Mouse (Mus musculus): Measurements from ENCODE around the gene Gucd1. TPM values are rescaled to one million over a fixed set of nuclear protein-coding genes. Genes with fewer than 3 reads are reported as not detected.

The Gucd1 gene
- total and polyA plus RNA-seq, 3 experiments, result 16.8 to 19.0 (median 18.0) TPM

GRCm38 (mm10) chr10:75424498-75424901 is 93.3 kb downstream of the Gucd1 start:
- no peaks in the 10 kb centered on the region for H3K79me2 ChIP-seq (replicated peaks; ENCODE audit: control insufficient read depth, extremely low read depth, insufficient read depth, poor library complexity, severe bottlenecking)
- no peak overlapping the region for H3K4me3 ChIP-seq (replicated peaks in 1 of 3; ENCODE audit: low read depth in 2 of 3, low read length in 2 of 3, poor library complexity in 1 of 3)
- H3K4me1 ChIP-seq (ENCODE audit: control insufficient read depth in 1 of 2, insufficient read depth in 2 of 2), result peaks cover 7 to 37% of the 10 kb centered on the region in 2 experiments; a peak in 3 of 4 replicates
- H3K4me2 ChIP-seq (ENCODE audit: insufficient read depth, low read depth, poor library complexity, severe bottlenecking), result peak overlapping the region; percentile 90
- H3K36me3 ChIP-seq (replicated peaks in 1 of 2; ENCODE audit: control insufficient read depth in 1 of 2, insufficient read depth in 1 of 2, low read length in 1 of 2), result no peaks in the 10 kb centered on the region
- DNase-seq (ENCODE audit: extremely low read depth), result peak; percentile 68
- dilution Hi-C loops (cut with MboI; ENCODE audit: extremely low pct_ligation_motif_present, extremely low pct_unique_long_range_greater_than_20kb, low sequenced_read_pairs) (no loop called here), in situ Hi-C loops (cut with MboI; ENCODE audit: low pct_ligation_motif_present, low pct_unique_long_range_greater_than_20kb, low sequenced_read_pairs) (no loop called here)
- peak overlapping the region; percentile 52 for H3K9ac ChIP-seq (ENCODE audit: insufficient read depth, low read depth)
- H3K27me3 ChIP-seq (replicated peaks), result no peaks in the 10 kb centered on the region
- no peak for TF ChIP-seq CHD2 (IDR thresholded peaks at IDR 0.05; ENCODE audit: low read length)
- TF ChIP-seq NRF1 (IDR thresholded peaks at IDR 0.05; ENCODE audit: low read depth, low read length), result no peak
- no peak; the same call in 1 of the 2 replicates for TF ChIP-seq TCF12 (IDR thresholded peaks at IDR 0.05; ENCODE audit: low read depth, low read length)
- TF ChIP-seq MAFK (IDR thresholded peaks at IDR 0.05; ENCODE audit: insufficient replicate concordance, low read length), result peak; percentile 70; the same call in 1 of the 2 replicates
- TF ChIP-seq ZKSCAN1 (IDR thresholded peaks at IDR 0.05; ENCODE audit: borderline replicate concordance, low read depth, low read length), result no peak
- peak; percentile 22; the same call in 1 of the 2 replicates for TF ChIP-seq EP300 (IDR thresholded peaks at IDR 0.05; ENCODE audit: low read length)
- no peak; the same call in 1 of the 2 replicates for TF ChIP-seq JUND (conservative IDR thresholded peaks at IDR 0.05; ENCODE audit: low read depth, low read length)
- no peak for TF ChIP-seq ELF1 (IDR thresholded peaks at IDR 0.05; ENCODE audit: low read depth, low read length)
- TF ChIP-seq RCOR1 (conservative IDR thresholded peaks at IDR 0.05; ENCODE audit: low read depth, low read length), result no peak
- TF ChIP-seq MAZ (IDR thresholded peaks at IDR 0.05; ENCODE audit: low read depth, low read length), result no peak
- no peak for TF ChIP-seq POLR2A (IDR thresholded peaks at IDR 0.05; ENCODE audit: low read depth, low read length)
- no peak for TF ChIP-seq USF2 (conservative IDR thresholded peaks at IDR 0.05; ENCODE audit: low read depth, low read length)
- no peak for TF ChIP-seq UBTF (IDR thresholded peaks at IDR 0.05; ENCODE audit: low read depth, low read length)
- no peak for TF ChIP-seq POLR2AphosphoS2 (IDR thresholded peaks at IDR 0.05; ENCODE audit: low read depth, low read length)
- no peak for TF ChIP-seq TBP (conservative IDR thresholded peaks at IDR 0.05; ENCODE audit: low read depth, low read length)
- no peak for TF ChIP-seq KAT2A (IDR thresholded peaks at IDR 0.05; ENCODE audit: insufficient replicate concordance, low read length)
- no peak for TF ChIP-seq ZMIZ1 (IDR thresholded peaks at IDR 0.05; ENCODE audit: low read depth, low read length)
- TF ChIP-seq RAD21 (IDR thresholded peaks at IDR 0.05; ENCODE audit: low read depth, low read length), result no peak
- TF ChIP-seq GABPA (IDR thresholded peaks at IDR 0.05; ENCODE audit: insufficient replicate concordance, low read depth, low read length), result no peak
- TF ChIP-seq MAX (IDR thresholded peaks at IDR 0.05; ENCODE audit: low read length), result no peak
- TF ChIP-seq MXI1 (IDR thresholded peaks at IDR 0.05; ENCODE audit: low read depth, low read length), result 0 out of 2 replicates have a peak, but pooled peaks have one; percentile 32
- no peak for TF ChIP-seq CTCF (conservative IDR thresholded peaks at IDR 0.05 in 1 of 2, IDR thresholded peaks at IDR 0.05 in 1 of 2; ENCODE audit: low read depth in 2 of 2, low read length in 2 of 2)
- TF ChIP-seq ETS1 (conservative IDR thresholded peaks at IDR 0.05; ENCODE audit: low read depth, low read length), result peak; percentile 78
- no peak for TF ChIP-seq CHD1 (IDR thresholded peaks at IDR 0.05; ENCODE audit: low read depth, low read length)
- no peak for TF ChIP-seq NELFE (IDR thresholded peaks at IDR 0.05; ENCODE audit: low read depth, low read length)
- no peak for TF ChIP-seq SMC3 (IDR thresholded peaks at IDR 0.05; ENCODE audit: low read depth, low read length)
- no peak for TF ChIP-seq E2F4 (IDR thresholded peaks at IDR 0.05; ENCODE audit: insufficient replicate concordance, low read depth, low read length)
- peak; percentile 52; the same call in 1 of the 2 replicates for TF ChIP-seq IRF4 (IDR thresholded peaks at IDR 0.05; ENCODE audit: low read depth, low read length)
- TF ChIP-seq HCFC1 (IDR thresholded peaks at IDR 0.05; ENCODE audit: low read depth, low read length), result no peak
- TF ChIP-seq BHLHE40 (IDR thresholded peaks at IDR 0.05; ENCODE audit: low read depth, low read length), result no peak
- no peak for TF ChIP-seq MYC (IDR thresholded peaks at IDR 0.05; ENCODE audit: low read depth, low read length)
- TF ChIP-seq MEF2A (IDR thresholded peaks at IDR 0.05; ENCODE audit: borderline replicate concordance, low read depth, low read length), result peak; percentile 37; the same call in 1 of the 2 replicates
- TF ChIP-seq JUN (IDR thresholded peaks at IDR 0.05; ENCODE audit: insufficient read depth, low read depth, low read length), result no peak
- 0 out of 2 replicates have a peak, but pooled peaks have one; percentile 39 for TF ChIP-seq SIN3A (IDR thresholded peaks at IDR 0.05; ENCODE audit: low read length)
- TF ChIP-seq ZNF384 (IDR thresholded peaks at IDR 0.05; ENCODE audit: low read depth, low read length), result no peak
- TF ChIP-seq USF1 (IDR thresholded peaks at IDR 0.05; ENCODE audit: low read depth, low read length), result no peak
- TF ChIP-seq PAX5 (IDR thresholded peaks at IDR 0.05; ENCODE audit: low read length), result no peak
- no peak for TF ChIP-seq ZC3H11A (IDR thresholded peaks at IDR 0.05; ENCODE audit: low read depth, low read length)
- no peak overlapping the region for H3K27ac ChIP-seq (ENCODE audit: insufficient read depth, low read depth)
- peaks cover 7% of the 10 kb centered on the region for H3K9me3 ChIP-seq (replicated peaks; ENCODE audit: low read length)

Measured in CH12.LX (cell line).